Mouse (Mus musculus) yolk sac, embryonic 10.5 days (tissue): ENCODE data around the gene Gm10382.
"Not testable (repeated sequence)": the region's sequence is repeated elsewhere in the genome, so short reads cannot be mapped to it uniquely, and the experiment has no call there.

Experiments used
- DNase-seq: peaks from one replicate; pipeline ENCODE4 v3.0.0-alpha.2; 2017; ENCODE audit warnings: low spot score

Gene Gm10382

GRCm38 (mm10) chr5:125418636-125419035 lies 29.5 kb downstream of the Gm10382 start:
- DNase-seq = no peak

- DNase-seq = no peak
Measured at GRCm38 (mm10) chr5:125419124-125419523, 30.0 kb downstream of the Gm10382 start.

GRCm38 (mm10) chr5:125425698-125426276 lies 36.7 kb downstream of the Gm10382 start:
- no peak for DNase-seq

- no peak for DNase-seq
Measured at GRCm38 (mm10) chr5:125426343-125426742, 37.2 kb downstream of the Gm10382 start.

- not testable (repeated sequence) for DNase-seq
Measured at GRCm38 (mm10) chr5:125432324-125432723, 43.2 kb downstream of the Gm10382 start.

- peak; percentile 93 for DNase-seq
Measured at GRCm38 (mm10) chr5:125433793-125434337, 44.7 kb downstream of the Gm10382 start, which contains the start of gene Dhx37. TSS of gene Dhx37 (minus strand) at chr5:125434121.

- DNase-seq = not testable (repeated sequence)
Measured at GRCm38 (mm10) chr5:125434347-125434746, 45.2 kb downstream of the Gm10382 start.
